Comparison of ENCODE assay signal across 8 mouse cellular contexts in genomic region chr9:57156823-57157222, GRCm38 (mm10). TPM values are rescaled to one million over a fixed set of nuclear protein-coding genes. Genes with fewer than 3 reads are reported as not detected.
DNase-seq lines count a peak whose midpoint lies in the region; ATAC-seq and TF ChIP-seq lines count a peak whose summit lies in the region.

No protein-coding gene starts in this region.

- no peaks in the 10 kb centered on the region for H3K27me3 ChIP-seq in stomach, embryonic 14.5 days (ENCODE audit: control insufficient read depth, insufficient read depth, low read length)
- no peaks in the 10 kb centered on the region for H3K27me3 ChIP-seq in stomach, postnatal 0 days (ENCODE audit: control insufficient read depth, insufficient read depth, low read length)
- H3K27me3 ChIP-seq in limb, embryonic 15.5 days: no peaks in the 10 kb centered on the region

- H3K36me3 ChIP-seq in stomach, embryonic 14.5 days (ENCODE audit: control insufficient read depth, insufficient read depth, low read length): no peaks in the 10 kb centered on the region
- 0 out of 2 replicates have a peak, but pooled peaks cover 4% of the 10 kb centered on the region for H3K36me3 ChIP-seq in stomach, postnatal 0 days (ENCODE audit: control insufficient read depth, insufficient read depth, low read length)
- H3K36me3 ChIP-seq in limb, embryonic 15.5 days: peaks cover 21% of the 10 kb centered on the region

- DNase-seq in cerebellum, adult 9-10 months: peak; percentile 21
- no peak for DNase-seq in cerebellum, postnatal 4 days (ENCODE audit: low spot score in 2 of 2)
- no peak for DNase-seq in stomach, postnatal 0 days (ENCODE audit: low spot score)
- DNase-seq in embryo, embryonic 11 days: no peak
- DNase-seq in yolk sac, embryonic 10.5 days (ENCODE audit: low spot score): no peak
- no peak for DNase-seq in urinary bladder, postnatal 14 days (ENCODE audit: low spot score)

- H3K27ac ChIP-seq in stomach, embryonic 14.5 days (ENCODE audit: low read length): no peak overlapping the region
- no peak overlapping the region for H3K27ac ChIP-seq in stomach, postnatal 0 days (replicated peaks)
- H3K27ac ChIP-seq in limb, embryonic 15.5 days: no peak overlapping the region

- ATAC-seq in stomach, embryonic 14.5 days (ENCODE audit: insufficient number of reproducible peaks, insufficient read depth, low FRiP score, low read depth): no peak
- ATAC-seq in stomach, postnatal 0 days (ENCODE audit: low FRiP score, low TSS enrichment): no peak
- no peak for ATAC-seq in limb, embryonic 15.5 days (ENCODE audit: insufficient number of reproducible peaks, low FRiP score, low TSS enrichment, low read depth)

- H3K4me3 ChIP-seq in stomach, embryonic 14.5 days (ENCODE audit: low read depth, low read length): no peak overlapping the region
- no peak overlapping the region for H3K4me3 ChIP-seq in stomach, postnatal 0 days (ENCODE audit: low read depth, low read length)
- peak overlapping the region; percentile 59; the same call in 1 of the 2 replicates for H3K4me3 ChIP-seq in limb, embryonic 15.5 days

- H3K4me1 ChIP-seq in stomach, embryonic 14.5 days (ENCODE audit: control insufficient read depth, insufficient read depth, low read length): peaks cover 6% of the 10 kb centered on the region; the same call in 1 of the 2 replicates
- H3K4me1 ChIP-seq in stomach, postnatal 0 days (replicated peaks; ENCODE audit: control insufficient read depth, insufficient read depth): 0 out of 2 replicates have a peak, but pooled peaks cover 2% of the 10 kb centered on the region
- H3K4me1 ChIP-seq in limb, embryonic 15.5 days: peaks cover 11% of the 10 kb centered on the region

- no peaks in the 10 kb centered on the region for H3K9me3 ChIP-seq in stomach, embryonic 14.5 days (ENCODE audit: control insufficient read depth, low read depth, low read length)
- no peaks in the 10 kb centered on the region for H3K9me3 ChIP-seq in stomach, postnatal 0 days (ENCODE audit: control insufficient read depth, low read length)
- no peaks in the 10 kb centered on the region for H3K9me3 ChIP-seq in limb, embryonic 15.5 days

- 83% methylated on average over 8 of the region's 8 CpGs for WGBS in stomach, embryonic 14.5 days
- 83% methylated on average over 8 of the region's 8 CpGs for WGBS in stomach, postnatal 0 days
- 80% methylated on average over 8 of the region's 8 CpGs for WGBS in limb, embryonic 15.5 days

- H3K4me2 ChIP-seq in stomach, embryonic 14.5 days (replicated peaks; ENCODE audit: low read depth, low read length): peak overlapping the region; percentile 93; the same call in 1 of the 2 replicates
- H3K4me2 ChIP-seq in stomach, postnatal 0 days (replicated peaks; ENCODE audit: low read depth): no peak overlapping the region
- no peak overlapping the region; the same call in 1 of the 2 replicates for H3K4me2 ChIP-seq in limb, embryonic 15.5 days

- no peak overlapping the region for H3K9ac ChIP-seq in stomach, embryonic 14.5 days (replicated peaks; ENCODE audit: low read depth, low read length)
- H3K9ac ChIP-seq in stomach, postnatal 0 days (ENCODE audit: low read length): no peak overlapping the region
- no peak overlapping the region for H3K9ac ChIP-seq in limb, embryonic 15.5 days

- no peak for TF ChIP-seq EP300 in stomach, postnatal 0 days (optimal IDR thresholded peaks at IDR 0.05)

- no peak for TF ChIP-seq CTCF in stomach, postnatal 0 days (IDR thresholded peaks at IDR 0.05; ENCODE audit: low read depth)

RNA-seq across cellular contexts. Expression of gene Commd4, which starts 1.3 kb away (rescaled TPM):
- polyA plus RNA-seq in stomach, embryonic 14.5 days (2014; fragmentation: Nextera tagmentation; extraction: Ambion mirVana): 91.9 and 94.8 TPM in 2 replicates
- polyA plus RNA-seq in stomach, postnatal 0 days (2015; fragmentation: Nextera tagmentation; extraction: Ambion mirVana): 74.9 and 75.3 TPM in 2 replicates
- polyA plus RNA-seq in limb, embryonic 15.5 days (2015; fragmentation: Nextera tagmentation; extraction: Ambion mirVana): 93.7 and 94.6 TPM in 2 replicates

RNA-seq across cellular contexts. Expression of gene Neil1, which starts 8.7 kb away (rescaled TPM):
- polyA plus RNA-seq in stomach, embryonic 14.5 days (2014; fragmentation: Nextera tagmentation; extraction: Ambion mirVana): 7.0 and 10.2 TPM in 2 replicates
- 4.7 and 5.2 TPM in 2 replicates for polyA plus RNA-seq in stomach, postnatal 0 days (2015; fragmentation: Nextera tagmentation; extraction: Ambion mirVana)
- polyA plus RNA-seq in limb, embryonic 15.5 days (2015; fragmentation: Nextera tagmentation; extraction: Ambion mirVana): 8.6 and 9.6 TPM in 2 replicates

RNA-seq across cellular contexts. Expression of gene Man2c1, which starts 26.3 kb away (rescaled TPM):
- polyA plus RNA-seq in stomach, embryonic 14.5 days (2014; fragmentation: Nextera tagmentation; extraction: Ambion mirVana): 43.7 and 45.3 TPM in 2 replicates
- 35.2 and 39.5 TPM in 2 replicates for polyA plus RNA-seq in stomach, postnatal 0 days (2015; fragmentation: Nextera tagmentation; extraction: Ambion mirVana)
- polyA plus RNA-seq in limb, embryonic 15.5 days (2015; fragmentation: Nextera tagmentation; extraction: Ambion mirVana): 64.6 and 67.1 TPM in 2 replicates
